Mouse (Mus musculus) neural tube, embryonic 11.5 days (tissue): Measurements from ENCODE around the gene Mrpl45. TPM values are rescaled to one million over a fixed set of nuclear protein-coding genes. Genes with fewer than 3 reads are reported as not detected.

ENCODE experiments used
- ATAC-seq: fragments of 200-750 bp; cut with Nextera tagmentation; 2 replicates; pipeline ENCODE4 v1.8.0; 2017; ENCODE audit warnings: moderate number of reproducible peaks, mild to moderate bottlenecking, moderate TSS enrichment, moderate library complexity; ENCODE audit not compliant: insufficient read depth, low FRiP score, low TSS enrichment
- DNase-seq: peaks from one replicate; pipeline ENCODE4 v3.0.0-alpha.2; 2015; ENCODE audit warnings: low spot score
- H3K27ac ChIP-seq: fragments of 300-500 bp; sonication (generic); 2 replicates; pipeline ENCODE4 v1.5.1; 2014; ENCODE audit warnings: low read depth, mild to moderate bottlenecking, low read length
- H3K27me3 ChIP-seq: fragments of 300-500 bp; sonication (generic); 2 replicates; pipeline ENCODE4 v1.6.1; 2014; ENCODE audit warnings: mild to moderate bottlenecking, low read length, mixed read lengths; ENCODE audit not compliant: control insufficient read depth, insufficient read depth
- H3K36me3 ChIP-seq: fragments of 300-500 bp; sonication (generic); 2 replicates; pipeline ENCODE4 v1.6.1; 2014; ENCODE audit warnings: mild to moderate bottlenecking, low read length, moderate library complexity, mixed read lengths; ENCODE audit not compliant: control insufficient read depth, insufficient read depth
- H3K4me1 ChIP-seq: fragments of 300-500 bp; sonication (generic); 2 replicates; pipeline ENCODE4 v1.6.1; 2014; ENCODE audit warnings: low read length, mixed read lengths; ENCODE audit not compliant: control insufficient read depth, insufficient read depth
- H3K4me2 ChIP-seq: fragments of 300-500 bp; sonication (generic); 2 replicates; pipeline ENCODE4 v1.6.1; 2014; ENCODE audit warnings: low read depth, mild to moderate bottlenecking, moderate library complexity
- H3K4me3 ChIP-seq: fragments of 300-500 bp; sonication (generic); 2 replicates; pipeline ENCODE4 v1.5.1; 2014; ENCODE audit warnings: low read depth, low read length
- H3K9ac ChIP-seq: fragments of 300-500 bp; sonication (generic); 2 replicates; pipeline ENCODE4 v1.6.1; 2014; ENCODE audit warnings: mild to moderate bottlenecking, low read length
- H3K9me3 ChIP-seq: fragments of 300-500 bp; sonication (generic); 2 replicates; pipeline ENCODE4 v1.6.1; 2016; ENCODE audit warnings: low read length; ENCODE audit not compliant: control insufficient read depth
- WGBS: fragments of 180-500 bp; shearing (Covaris S2); extraction: QIAGEN DNeasy Blood & Tissue Kit; methylation state at CpG from one replicate; pipeline ENCODE4 v1.1.7; 2014; 5-methylcytosine and 5-hydroxymethylcytosine counted together
- polyA plus RNA-seq: library from polyadenylated mRNA; unstranded; fragments of >200 nt; fragmentation: Nextera tagmentation; extraction: Ambion mirVana; gene quantifications from 2 replicates; pipeline ENCODE4 v1.2.1, GENCODE M21; 2014

Gene Mrpl45
- polyA plus RNA-seq, 1 experiment from 2014 or later: 52.9 TPM

- no peaks in the 10 kb centered on the region for H3K9me3 ChIP-seq
- DNase-seq: no peak
- H3K9ac ChIP-seq: no peak overlapping the region
Measured at GRCm38 (mm10) chr11:97287643-97288042, 27.9 kb upstream of the Mrpl45 start.

DNA sequence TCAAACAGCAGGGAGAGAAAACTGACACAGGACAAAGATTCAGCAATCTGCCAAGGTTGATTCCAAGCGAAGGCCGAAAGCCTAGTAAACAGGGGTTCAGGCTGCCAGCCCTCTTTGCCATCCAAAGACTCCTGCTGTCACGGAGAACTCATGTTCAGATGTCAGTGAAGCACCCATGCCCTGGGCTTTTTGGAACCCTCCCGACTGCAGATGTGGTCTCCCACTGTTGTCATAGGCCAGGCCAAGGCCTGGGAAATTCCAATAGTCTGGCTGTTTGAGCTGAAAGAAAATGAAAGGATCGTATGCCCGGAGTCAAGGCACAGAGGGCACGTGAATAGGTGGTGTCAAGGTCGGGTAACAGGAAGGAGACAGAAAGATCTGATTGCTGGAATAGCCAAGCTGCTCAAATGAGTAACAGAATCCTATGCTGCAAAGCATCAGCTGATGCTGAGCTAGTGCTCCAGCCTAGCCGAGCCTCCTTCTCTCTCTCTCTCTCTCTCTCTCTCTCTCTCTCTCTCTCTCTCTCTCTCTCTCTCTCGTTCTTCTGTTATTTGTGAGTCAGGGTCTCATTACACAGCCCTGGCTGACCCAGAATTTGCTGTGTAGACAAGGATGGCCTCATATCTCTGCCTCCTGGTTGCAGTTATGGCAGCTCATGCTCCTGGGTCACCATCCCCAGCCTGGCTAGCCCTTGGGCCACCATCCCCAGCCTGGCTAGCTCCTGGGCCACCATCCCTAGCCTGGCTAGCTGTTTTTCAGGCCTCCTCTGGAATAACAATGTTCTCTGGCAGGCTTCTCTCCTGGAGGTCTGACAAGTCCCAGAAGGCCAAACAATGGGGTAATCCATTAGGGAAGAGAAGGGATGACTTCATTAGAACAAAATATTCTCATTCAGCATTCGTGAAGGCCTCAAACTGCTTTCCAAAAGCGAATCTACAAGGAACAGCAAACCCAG lies 26.0 kb upstream of the Mrpl45 start:
- H3K4me2 ChIP-seq: no peak overlapping the region
- DNase-seq: no peak
- no peak overlapping the region for H3K4me3 ChIP-seq
- H3K36me3 ChIP-seq: no peaks in the 10 kb centered on the region
- ATAC-seq: no peak
- H3K4me1 ChIP-seq: no peaks in the 10 kb centered on the region
- no peaks in the 10 kb centered on the region for H3K9me3 ChIP-seq
- no peak overlapping the region; the same call in 1 of the 2 replicates for H3K9ac ChIP-seq
- H3K27ac ChIP-seq: no peak overlapping the region
- 61% methylated on average over 12 of the region's 12 CpGs for WGBS
- H3K27me3 ChIP-seq: no peaks in the 10 kb centered on the region

More at GRCm38 (mm10) chr11:97287643-97288042, 27.9 kb upstream of the Mrpl45 start:
- Histone ChIP-seq H3K4me3 (no peak overlapping the region), H3K4me1 (no peaks in the 10 kb centered on the region), H3K4me2 (no peak overlapping the region), H3K27ac (no peak overlapping the region), H3K27me3 (no peaks in the 10 kb centered on the region), H3K36me3 (no peaks in the 10 kb centered on the region)
- no peak for ATAC-seq

DNA sequence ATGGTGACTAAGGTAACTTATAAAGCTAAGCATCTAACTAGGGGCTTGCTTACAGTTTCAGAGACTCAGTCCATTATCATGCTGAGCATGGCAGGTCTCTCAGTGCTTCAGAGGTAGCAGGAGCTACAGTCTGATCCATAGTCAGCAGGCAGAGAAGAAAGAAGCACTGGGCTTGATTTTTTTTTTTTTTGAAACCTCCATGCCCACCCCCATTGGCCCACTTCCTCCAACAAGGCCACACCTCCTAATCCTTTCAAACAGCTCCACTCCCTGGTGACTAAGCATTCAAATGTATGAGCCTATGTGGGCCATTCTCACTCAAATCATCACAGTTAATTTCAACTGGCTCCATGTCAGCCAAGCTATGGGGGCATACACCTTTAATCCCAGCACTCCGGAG lies 22.8 kb upstream of the Mrpl45 start:
- no peak overlapping the region for H3K27ac ChIP-seq
- H3K4me3 ChIP-seq: no peak overlapping the region
- DNase-seq: no peak
- 96% methylated on average over 1 of the region's 1 CpGs for WGBS
- no peaks in the 10 kb centered on the region for H3K27me3 ChIP-seq
- ATAC-seq: no peak
- H3K9me3 ChIP-seq: no peaks in the 10 kb centered on the region
- H3K9ac ChIP-seq: no peak overlapping the region
- H3K4me1 ChIP-seq: no peaks in the 10 kb centered on the region
- H3K4me2 ChIP-seq: no peak overlapping the region
- H3K36me3 ChIP-seq: no peaks in the 10 kb centered on the region

GRCm38 (mm10) chr11:97296542-97296941 lies 19.0 kb upstream of the Mrpl45 start:
- Histone ChIP-seq H3K36me3 (no peaks in the 10 kb centered on the region), H3K4me1 (no peaks in the 10 kb centered on the region), H3K9ac (no peak overlapping the region), H3K27me3 (no peaks in the 10 kb centered on the region), H3K4me2 (no peak overlapping the region), H3K9me3 (no peaks in the 10 kb centered on the region), H3K4me3 (no peak overlapping the region), H3K27ac (no peak overlapping the region)
- ATAC-seq: no peak
- WGBS: 89% methylated on average over 3 of the region's 4 CpGs
- DNase-seq: no peak

- DNase-seq (no peak), ATAC-seq (no peak)
- Histone ChIP-seq H3K4me3 (no peak overlapping the region), H3K27me3 (no peaks in the 10 kb centered on the region), H3K4me2 (no peak overlapping the region), H3K9ac (no peak overlapping the region), H3K9me3 (no peaks in the 10 kb centered on the region), H3K27ac (no peak overlapping the region), H3K36me3 (no peaks in the 10 kb centered on the region), H3K4me1 (no peaks in the 10 kb centered on the region)
- WGBS: 91% methylated on average over 2 of the region's 2 CpGs
Measured at GRCm38 (mm10) chr11:97299939-97300338, 15.6 kb upstream of the Mrpl45 start.

GRCm38 (mm10) chr11:97301406-97301805 lies 14.1 kb upstream of the Mrpl45 start:
- Histone ChIP-seq H3K27me3 (no peaks in the 10 kb centered on the region), H3K9me3 (no peaks in the 10 kb centered on the region), H3K9ac (no peak overlapping the region), H3K4me2 (no peak overlapping the region), H3K4me3 (no peak overlapping the region), H3K4me1 (no peaks in the 10 kb centered on the region), H3K27ac (no peak overlapping the region), H3K36me3 (no peaks in the 10 kb centered on the region)
- DNase-seq (no peak), ATAC-seq (no peak)
- WGBS: 92% methylated on average over 16 of the region's 16 CpGs

GRCm38 (mm10) chr11:97302231-97302781 lies 13.2 kb upstream of the Mrpl45 start:
- no peaks in the 10 kb centered on the region for H3K4me1 ChIP-seq
- H3K4me2 ChIP-seq: no peak overlapping the region
- no peak overlapping the region for H3K9ac ChIP-seq
- no peaks in the 10 kb centered on the region for H3K27me3 ChIP-seq
- H3K27ac ChIP-seq: no peak overlapping the region
- H3K9me3 ChIP-seq: no peaks in the 10 kb centered on the region
- no peak for ATAC-seq
- no peak for DNase-seq
- H3K4me3 ChIP-seq: no peak overlapping the region
- WGBS: 48% methylated on average over 7 of the region's 7 CpGs
- no peaks in the 10 kb centered on the region for H3K36me3 ChIP-seq

GRCm38 (mm10) chr11:97304631-97305030 lies 10.9 kb upstream of the Mrpl45 start:
- Histone ChIP-seq H3K4me1 (0 out of 2 replicates have a peak, but pooled peaks cover 3% of the 10 kb centered on the region), H3K36me3 (no peaks in the 10 kb centered on the region), H3K27me3 (no peaks in the 10 kb centered on the region), H3K27ac (no peak overlapping the region), H3K4me2 (no peak overlapping the region), H3K9me3 (no peaks in the 10 kb centered on the region), H3K4me3 (no peak overlapping the region), H3K9ac (no peak overlapping the region)
- no peak for ATAC-seq
- 86% methylated on average over 5 of the region's 5 CpGs for WGBS
- DNase-seq: no peak
